Mouse (Mus musculus): ENCODE data around the gene Ccdc33. TPM values are rescaled to one million over a fixed set of nuclear protein-coding genes. Genes with fewer than 3 reads are reported as not detected.

The Ccdc33 gene
- total RNA-seq, 2 experiments from 2014 or later: 1.2 TPM; not detected in 1

Other genes with a start within 250 kb of the Ccdc33 start
- gene Ubl7, start 207.8 kb downstream of the Ccdc33 start, total RNA-seq (2021): 10 to 100 TPM; 84.5 to 91.1 TPM
- 10 to 100 TPM; 31.7 to 31.8 TPM for gene Sema7a, start 178.7 kb downstream of the Ccdc33 start, total RNA-seq (2021)
- gene Cyp11a1, start 112.4 kb downstream of the Ccdc33 start, total RNA-seq (2021): not detected
- under 1 TPM; 0.30 to 0.44 TPM for gene Stra6, start 55.0 kb downstream of the Ccdc33 start, total RNA-seq (2021)
- gene Islr, start 85.5 kb upstream of the Ccdc33 start, total RNA-seq (2021): 10 to 100 TPM; 19.2 to 19.8 TPM
- 1 to 10 TPM in 1 of 2 experiments, under 1 TPM in 1; 0.42 to 1.7 TPM for gene Islr2, start 85.5 kb upstream of the Ccdc33 start, total RNA-seq (2021)
- gene Pml, start 131.0 kb upstream of the Ccdc33 start, total RNA-seq (2021): 1 to 10 TPM; 8.1 to 8.8 TPM
- 10 to 100 TPM; 10.2 to 10.5 TPM for gene Stoml1, start 134.3 kb upstream of the Ccdc33 start, total RNA-seq (2021)
- 10 to 100 TPM; 18.3 to 20.2 TPM for gene Loxl1, start 194.4 kb upstream of the Ccdc33 start, total RNA-seq (2021)

All from heart, adult 18-20 months (tissue).